Mouse (Mus musculus): ENCODE results near the gene Gipr. TPM values are rescaled to one million over a fixed set of nuclear protein-coding genes. Genes with fewer than 3 reads are reported as not detected.

Gene Gipr
- total and polyA plus RNA-seq, 2 experiments from 2014 or later, result 5.4 to 27.6 TPM

- Histone ChIP-seq H3K27ac (ENCODE audit: low read depth) (peak overlapping the region; percentile 69), H3K27me3 (ENCODE audit: control insufficient read depth, insufficient read depth, low read length) (peaks cover 8% of the 10 kb centered on the region; the same call in 1 of the 2 replicates), H3K4me2 (ENCODE audit: low read depth, low read length) (no peak overlapping the region), H3K4me1 (ENCODE audit: control insufficient read depth, insufficient read depth) (peaks cover 24% of the 10 kb centered on the region), H3K36me3 (replicated peaks; ENCODE audit: control insufficient read depth, insufficient read depth, low read length) (no peaks in the 10 kb centered on the region; the same call in none of the 2 replicates), H3K9me3 (replicated peaks; ENCODE audit: control insufficient read depth, low read length) (no peaks in the 10 kb centered on the region), H3K4me3 (ENCODE audit: low read depth, low read length) (no peak overlapping the region), H3K9ac (replicated peaks; ENCODE audit: low read depth, low read length) (no peak overlapping the region)
- no peak for TF ChIP-seq EP300 (IDR thresholded peaks at IDR 0.05; ENCODE audit: low read depth)
- TF ChIP-seq CTCF (IDR thresholded peaks at IDR 0.05; ENCODE audit: low read depth), result no peak
- DNase-seq (ENCODE audit: low spot score), result no peak
- no peak for ATAC-seq (ENCODE audit: insufficient read depth, low read depth)
- 55% methylated on average over 2 of the region's 2 CpGs for WGBS
Measured at GRCm38 (mm10) chr7:19184250-19184649, 18.3 kb upstream of the Gipr start.

- under 1% methylated on average over 23 of the region's 27 CpGs for WGBS
- no peak for DNase-seq (ENCODE audit: low spot score)
- peak overlapping the region; percentile 87 for H3K4me2 ChIP-seq (ENCODE audit: low read depth, low read length)
- H3K27ac ChIP-seq (ENCODE audit: low read depth), result peak overlapping the region; percentile 54
- no peaks in the 10 kb centered on the region for H3K9me3 ChIP-seq (replicated peaks; ENCODE audit: control insufficient read depth, low read length)
- H3K36me3 ChIP-seq (replicated peaks; ENCODE audit: control insufficient read depth, insufficient read depth, low read length), result no peaks in the 10 kb centered on the region
- H3K4me1 ChIP-seq (ENCODE audit: control insufficient read depth, insufficient read depth), result peaks cover 24% of the 10 kb centered on the region
- H3K9ac ChIP-seq (replicated peaks; ENCODE audit: low read depth, low read length), result peak overlapping the region; percentile 73
- TF ChIP-seq CTCF (IDR thresholded peaks at IDR 0.05; ENCODE audit: low read depth) (no peak), EP300 (IDR thresholded peaks at IDR 0.05; ENCODE audit: low read depth) (no peak)
- H3K4me3 ChIP-seq (ENCODE audit: low read depth, low read length), result peak overlapping the region; percentile 77
- peaks cover 36% of the 10 kb centered on the region for H3K27me3 ChIP-seq (ENCODE audit: control insufficient read depth, insufficient read depth, low read length)
- peak; percentile 64 for ATAC-seq (ENCODE audit: insufficient read depth, low read depth)
Measured at GRCm38 (mm10) chr7:19180862-19181429, 15.0 kb upstream of the Gipr start.

GRCm38 (mm10) chr7:19179936-19180335, 14.0 kb upstream of the Gipr start:
- WGBS, result 54% methylated on average over 6 of the region's 6 CpGs
- no peak overlapping the region for H3K9ac ChIP-seq (replicated peaks; ENCODE audit: low read depth, low read length)
- H3K9me3 ChIP-seq (replicated peaks; ENCODE audit: control insufficient read depth, low read length), result no peaks in the 10 kb centered on the region
- DNase-seq (ENCODE audit: low spot score) (no peak), ATAC-seq (ENCODE audit: insufficient read depth, low read depth) (no peak)
- no peak overlapping the region for H3K4me2 ChIP-seq (ENCODE audit: low read depth, low read length)
- no peak overlapping the region for H3K4me3 ChIP-seq (ENCODE audit: low read depth, low read length)
- H3K27ac ChIP-seq (ENCODE audit: low read depth), result no peak overlapping the region
- H3K36me3 ChIP-seq (replicated peaks; ENCODE audit: control insufficient read depth, insufficient read depth, low read length), result no peaks in the 10 kb centered on the region
- peaks cover 23% of the 10 kb centered on the region for H3K4me1 ChIP-seq (ENCODE audit: control insufficient read depth, insufficient read depth)
- H3K27me3 ChIP-seq (ENCODE audit: control insufficient read depth, insufficient read depth, low read length), result peaks cover 43% of the 10 kb centered on the region
- TF ChIP-seq EP300 (IDR thresholded peaks at IDR 0.05; ENCODE audit: low read depth) (no peak), CTCF (IDR thresholded peaks at IDR 0.05; ENCODE audit: low read depth) (no peak)

GRCm38 (mm10) chr7:19179173-19179572, 13.2 kb upstream of the Gipr start:
- under 1% methylated on average over 26 of the region's 32 CpGs for WGBS
- Histone ChIP-seq H3K9ac (replicated peaks; ENCODE audit: low read depth, low read length) (no peak overlapping the region), H3K27me3 (ENCODE audit: control insufficient read depth, insufficient read depth, low read length) (peaks cover 43% of the 10 kb centered on the region), H3K36me3 (replicated peaks; ENCODE audit: control insufficient read depth, insufficient read depth, low read length) (no peaks in the 10 kb centered on the region), H3K4me2 (ENCODE audit: low read depth, low read length) (peak overlapping the region; percentile 32), H3K4me3 (ENCODE audit: low read depth, low read length) (0 out of 2 replicates have a peak overlapping the region, but pooled peaks have one; percentile 10), H3K27ac (ENCODE audit: low read depth) (no peak overlapping the region), H3K4me1 (ENCODE audit: control insufficient read depth, insufficient read depth) (peaks cover 16% of the 10 kb centered on the region), H3K9me3 (replicated peaks; ENCODE audit: control insufficient read depth, low read length) (no peaks in the 10 kb centered on the region)
- ATAC-seq (ENCODE audit: insufficient read depth, low read depth) (0 out of 2 replicates have a peak, but pooled peaks have one; percentile 15), DNase-seq (ENCODE audit: low spot score) (peak; percentile 65)
- no peak for TF ChIP-seq EP300 (IDR thresholded peaks at IDR 0.05; ENCODE audit: low read depth)
- peak; percentile 73 for TF ChIP-seq CTCF (IDR thresholded peaks at IDR 0.05; ENCODE audit: low read depth)

GRCm38 (mm10) chr7:19178443-19179092, 12.6 kb upstream of the Gipr start:
- Histone ChIP-seq H3K9ac (replicated peaks; ENCODE audit: low read depth, low read length) (no peak overlapping the region), H3K9me3 (replicated peaks; ENCODE audit: control insufficient read depth, low read length) (no peaks in the 10 kb centered on the region), H3K4me3 (ENCODE audit: low read depth, low read length) (no peak overlapping the region), H3K27ac (ENCODE audit: low read depth) (no peak overlapping the region), H3K36me3 (replicated peaks; ENCODE audit: control insufficient read depth, insufficient read depth, low read length) (no peaks in the 10 kb centered on the region), H3K4me2 (ENCODE audit: low read depth, low read length) (peak overlapping the region; percentile 9), H3K27me3 (ENCODE audit: control insufficient read depth, insufficient read depth, low read length) (peaks cover 43% of the 10 kb centered on the region), H3K4me1 (ENCODE audit: control insufficient read depth, insufficient read depth) (peaks cover 11% of the 10 kb centered on the region)
- WGBS, result 7% methylated on average over 27 of the region's 27 CpGs
- DNase-seq (ENCODE audit: low spot score), result peak; percentile 52
- no peak for ATAC-seq (ENCODE audit: insufficient read depth, low read depth)
- TF ChIP-seq CTCF (IDR thresholded peaks at IDR 0.05; ENCODE audit: low read depth) (peak; percentile 82), EP300 (IDR thresholded peaks at IDR 0.05; ENCODE audit: low read depth) (no peak)
